Mouse (Mus musculus) adrenal gland, postnatal 36 days (tissue): ENCODE results near the gene Ppip5k1. TPM values are rescaled to one million over a fixed set of nuclear protein-coding genes. Genes with fewer than 3 reads are reported as not detected.
A peak's percentile ranks its signal among the peaks of the same experiment; 100 is the strongest.

Experiments
- DNase-seq, 2 experiments: peaks; one replicate each; pipeline ENCODE4 v3.0.0; 2021; ENCODE audit warnings: mixed read lengths in 1 of 2
- total RNA-seq, 2 experiments: library from RNA; stranded (reverse); gene quantifications; 2 replicates each; pipeline ENCODE4 v1.2.3; 2021

The Ppip5k1 gene
- total RNA-seq, 2 experiments from 2014 or later: 49.5 to 50.3 TPM

- no peak for DNase-seq
Observed at GRCm38 (mm10) chr2:121299471-121299870, 55.7 kb downstream of the Ppip5k1 start.

- no peak for DNase-seq
Observed at GRCm38 (mm10) chr2:121298131-121298530, 57.1 kb downstream of the Ppip5k1 start.

GRCm38 (mm10) chr2:121297701-121298100 is 57.5 kb downstream of the Ppip5k1 start:
- no peak for DNase-seq

GRCm38 (mm10) chr2:121296754-121297231 is 58.4 kb downstream of the Ppip5k1 start:
- no peak for DNase-seq

GRCm38 (mm10) chr2:121295608-121296571 is 59.3 kb downstream of the Ppip5k1 start:
- no peak for DNase-seq

- peak in 1 of 2 experiments; percentile 37 for DNase-seq
Observed at GRCm38 (mm10) chr2:121294753-121295607, 60.2 kb downstream of the Ppip5k1 start.

- peak; percentile 45 to 59 for DNase-seq
Observed at GRCm38 (mm10) chr2:121294182-121294581, 61.0 kb downstream of the Ppip5k1 start.

GRCm38 (mm10) chr2:121292316-121293013 is 62.7 kb downstream of the Ppip5k1 start:
- DNase-seq: no peak

GRCm38 (mm10) chr2:121289730-121290540 is 65.3 kb downstream of the Ppip5k1 start:
- DNase-seq: peak in 1 of 2 experiments; percentile 44

- peak; percentile 96 to 97 for DNase-seq
Observed at GRCm38 (mm10) chr2:121288901-121289729, 66.1 kb downstream of the Ppip5k1 start, which contains the start of gene Map1a. Map1a (plus strand) TSS chr2:121289600.

GRCm38 (mm10) chr2:121287850-121288249 is 67.3 kb downstream of the Ppip5k1 start:
- DNase-seq: no peak

- DNase-seq: no peak
Observed at GRCm38 (mm10) chr2:121271928-121272516, 83.2 kb downstream of the Ppip5k1 start.

GRCm38 (mm10) chr2:121271236-121271927 is 83.8 kb downstream of the Ppip5k1 start, which contains the start of gene Trp53bp1:
Trp53bp1 (minus strand) TSS chr2:121271407.
- peak; percentile 95 to 96 for DNase-seq

GRCm38 (mm10) chr2:121270521-121271235 is 84.5 kb downstream of the Ppip5k1 start:
- DNase-seq: peak; percentile 21 to 33

GRCm38 (mm10) chr2:121268446-121268845 is 86.8 kb downstream of the Ppip5k1 start:
- no peak for DNase-seq
